Mouse (Mus musculus): ENCODE data around the gene Unc93a. TPM values are rescaled to one million over a fixed set of nuclear protein-coding genes. Genes with fewer than 3 reads are reported as not detected.
"Not testable (repeated sequence)": the region's sequence is repeated elsewhere in the genome, so short reads cannot be mapped to it uniquely, and the experiment has no call there.

Unc93a gene
- polyA plus RNA-seq, 1 experiment from 2014 or later, result not detected

DNA sequence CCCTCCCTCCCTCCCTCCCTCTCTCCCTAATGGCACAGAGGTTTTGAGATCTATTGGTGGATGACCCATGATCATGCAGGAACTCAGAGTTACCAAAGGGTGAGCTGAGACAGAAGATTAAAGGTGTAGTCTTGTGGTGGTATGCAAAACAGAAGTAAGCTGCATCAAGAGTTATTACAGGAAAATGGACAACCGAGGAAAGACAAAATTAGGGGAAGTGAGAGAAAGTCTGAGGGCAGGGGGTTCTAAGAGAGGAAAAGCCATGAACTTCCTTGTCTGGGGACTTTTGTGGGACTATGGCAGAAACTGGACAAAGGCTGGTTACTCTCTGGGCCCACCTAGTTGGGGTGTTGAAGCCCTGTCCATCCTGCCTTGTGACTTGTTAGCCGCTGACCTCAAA is 11.1 kb upstream of the Unc93a start:
- not testable (repeated sequence) for H3K4me2 ChIP-seq (replicated peaks; ENCODE audit: low read depth, low read length); ATAC-seq (ENCODE audit: insufficient number of reproducible peaks, insufficient read depth, low FRiP score, low read depth); H3K4me1 ChIP-seq (ENCODE audit: control insufficient read depth, insufficient read depth, low read length); H3K27me3 ChIP-seq (ENCODE audit: control insufficient read depth, insufficient read depth, low read length); H3K4me3 ChIP-seq (ENCODE audit: low read depth, low read length); H3K36me3 ChIP-seq (ENCODE audit: control insufficient read depth, insufficient read depth, low read length); H3K9me3 ChIP-seq (ENCODE audit: control insufficient read depth, low read depth, low read length); H3K9ac ChIP-seq (replicated peaks; ENCODE audit: low read depth, low read length); H3K27ac ChIP-seq (ENCODE audit: low read length)
- no CpG with 5 or more reads among the region's 2 CpGs for WGBS

- not testable (repeated sequence) for H3K4me1 ChIP-seq (ENCODE audit: control insufficient read depth, insufficient read depth, low read length); H3K9me3 ChIP-seq (ENCODE audit: control insufficient read depth, low read depth, low read length); H3K4me2 ChIP-seq (replicated peaks; ENCODE audit: low read depth, low read length); H3K27me3 ChIP-seq (ENCODE audit: control insufficient read depth, insufficient read depth, low read length); H3K27ac ChIP-seq (ENCODE audit: low read length); ATAC-seq (ENCODE audit: insufficient number of reproducible peaks, insufficient read depth, low FRiP score, low read depth); H3K36me3 ChIP-seq (ENCODE audit: control insufficient read depth, insufficient read depth, low read length); H3K4me3 ChIP-seq (ENCODE audit: low read depth, low read length); H3K9ac ChIP-seq (replicated peaks; ENCODE audit: low read depth, low read length)
- no CpG with 5 or more reads among the region's 6 CpGs for WGBS
These were observed 3.7 kb upstream of the Unc93a start for GRCm38 (mm10) chr17:13135356-13135755.

DNA sequence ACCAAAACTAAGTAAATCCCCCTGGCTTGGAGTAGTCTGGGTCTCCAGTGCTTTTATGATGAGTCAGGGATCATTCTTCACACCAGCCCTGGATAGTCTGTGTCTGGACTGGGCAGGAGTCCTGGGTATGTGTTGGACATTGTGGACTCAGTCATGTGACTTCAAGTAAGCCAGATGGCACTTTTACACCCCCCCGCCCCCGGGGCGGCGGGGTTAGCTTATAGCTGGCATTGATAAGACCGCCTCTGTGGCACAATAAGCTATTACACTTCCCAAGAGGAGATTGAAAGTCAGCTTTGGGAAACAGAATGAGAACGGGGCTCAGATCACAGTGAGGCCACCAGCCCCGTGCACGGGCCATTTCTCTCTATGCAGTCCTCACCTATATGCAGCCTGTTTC is 742 bp upstream of the Unc93a start:
- not testable (repeated sequence) for H3K36me3 ChIP-seq (ENCODE audit: control insufficient read depth, insufficient read depth, low read length); H3K4me1 ChIP-seq (ENCODE audit: control insufficient read depth, insufficient read depth, low read length); H3K9ac ChIP-seq (replicated peaks; ENCODE audit: low read depth, low read length); H3K27me3 ChIP-seq (ENCODE audit: control insufficient read depth, insufficient read depth, low read length); H3K4me3 ChIP-seq (ENCODE audit: low read depth, low read length); H3K27ac ChIP-seq (ENCODE audit: low read length); H3K9me3 ChIP-seq (ENCODE audit: control insufficient read depth, low read depth, low read length); H3K4me2 ChIP-seq (replicated peaks; ENCODE audit: low read depth, low read length); ATAC-seq (ENCODE audit: insufficient number of reproducible peaks, insufficient read depth, low FRiP score, low read depth)
- 86% methylated on average over 8 of the region's 8 CpGs for WGBS

GRCm38 (mm10) chr17:13129737-13130465 is 1.7 kb downstream of the Unc93a start:
- H3K27ac ChIP-seq (ENCODE audit: low read length); H3K4me1 ChIP-seq (ENCODE audit: control insufficient read depth, insufficient read depth, low read length); H3K27me3 ChIP-seq (ENCODE audit: control insufficient read depth, insufficient read depth, low read length); H3K4me2 ChIP-seq (replicated peaks; ENCODE audit: low read depth, low read length); ATAC-seq (ENCODE audit: insufficient number of reproducible peaks, insufficient read depth, low FRiP score, low read depth); H3K9me3 ChIP-seq (ENCODE audit: control insufficient read depth, low read depth, low read length); H3K36me3 ChIP-seq (ENCODE audit: control insufficient read depth, insufficient read depth, low read length); H3K9ac ChIP-seq (replicated peaks; ENCODE audit: low read depth, low read length); H3K4me3 ChIP-seq (ENCODE audit: low read depth, low read length): not testable (repeated sequence)
- WGBS, result 82% methylated on average over 9 of the region's 11 CpGs

DNA sequence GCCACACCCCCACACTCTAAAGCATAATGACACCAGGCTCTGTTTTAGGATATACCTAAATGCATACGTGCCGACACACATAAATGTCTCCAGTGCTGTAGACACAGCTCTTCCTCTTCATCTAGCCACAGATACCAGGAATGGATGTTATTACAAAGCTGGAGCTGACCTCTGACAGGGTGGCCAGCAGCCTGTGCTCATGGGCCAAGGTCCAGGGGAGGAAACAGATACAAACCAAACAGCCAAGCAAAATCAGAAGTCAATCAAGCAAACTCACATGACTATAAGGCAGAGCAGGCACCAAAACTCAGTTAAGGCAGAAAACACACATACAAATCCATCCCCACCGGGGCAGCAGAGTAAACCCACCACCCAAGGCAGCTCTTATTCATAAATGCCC is 2.3 kb downstream of the Unc93a start:
- no CpG with 5 or more reads among the region's 3 CpGs for WGBS
- not testable (repeated sequence) for H3K36me3 ChIP-seq (ENCODE audit: control insufficient read depth, insufficient read depth, low read length); ATAC-seq (ENCODE audit: insufficient number of reproducible peaks, insufficient read depth, low FRiP score, low read depth); H3K9me3 ChIP-seq (ENCODE audit: control insufficient read depth, low read depth, low read length); H3K27me3 ChIP-seq (ENCODE audit: control insufficient read depth, insufficient read depth, low read length); H3K27ac ChIP-seq (ENCODE audit: low read length); H3K9ac ChIP-seq (replicated peaks; ENCODE audit: low read depth, low read length); H3K4me2 ChIP-seq (replicated peaks; ENCODE audit: low read depth, low read length); H3K4me1 ChIP-seq (ENCODE audit: control insufficient read depth, insufficient read depth, low read length); H3K4me3 ChIP-seq (ENCODE audit: low read depth, low read length)

- not testable (repeated sequence) for H3K36me3 ChIP-seq (ENCODE audit: control insufficient read depth, insufficient read depth, low read length); H3K4me1 ChIP-seq (ENCODE audit: control insufficient read depth, insufficient read depth, low read length); H3K4me3 ChIP-seq (ENCODE audit: low read depth, low read length); H3K9me3 ChIP-seq (ENCODE audit: control insufficient read depth, low read depth, low read length); H3K27ac ChIP-seq (ENCODE audit: low read length); H3K27me3 ChIP-seq (ENCODE audit: control insufficient read depth, insufficient read depth, low read length); H3K4me2 ChIP-seq (replicated peaks; ENCODE audit: low read depth, low read length); H3K9ac ChIP-seq (replicated peaks; ENCODE audit: low read depth, low read length); ATAC-seq (ENCODE audit: insufficient number of reproducible peaks, insufficient read depth, low FRiP score, low read depth)
- WGBS, result 43% methylated on average over 2 of the region's 3 CpGs
These were observed 7.4 kb downstream of the Unc93a start for GRCm38 (mm10) chr17:13124241-13124640.

DNA sequence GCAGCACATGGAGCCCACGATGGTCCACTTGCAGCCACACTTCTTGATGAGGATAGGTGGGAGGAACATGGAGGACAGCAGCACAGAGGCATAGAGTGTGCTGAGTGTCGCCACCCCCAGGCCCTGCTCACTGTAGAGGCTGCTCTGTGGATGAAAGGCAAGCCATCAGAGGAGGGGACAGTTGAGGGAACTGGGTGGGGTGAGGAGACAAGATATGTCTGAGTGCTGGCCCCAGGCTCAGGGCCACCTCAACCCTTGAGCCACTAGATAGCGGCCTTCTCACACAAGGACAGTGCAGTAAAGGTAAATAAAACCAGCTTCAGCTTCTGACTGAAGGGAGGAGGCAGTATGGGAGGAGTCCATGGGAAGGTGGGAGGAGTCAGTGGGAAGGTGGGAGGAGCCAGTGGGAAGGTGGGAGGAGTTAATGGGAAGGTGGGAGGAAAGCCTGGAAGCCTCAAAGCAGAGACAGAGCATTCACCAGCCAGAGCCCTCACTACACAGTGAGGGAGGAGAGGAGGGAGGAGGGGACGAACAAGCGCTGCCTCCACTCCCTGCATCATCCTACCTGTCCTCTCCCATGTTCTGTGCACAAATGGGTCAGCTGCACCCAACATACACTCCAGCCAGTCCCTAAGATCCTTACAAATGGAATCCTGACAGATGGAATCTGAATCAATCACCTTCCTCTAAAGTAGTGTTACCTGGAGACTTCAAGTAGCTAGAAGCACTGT is 8.1 kb downstream of the Unc93a start:
- H3K36me3 ChIP-seq (ENCODE audit: control insufficient read depth, insufficient read depth, low read length); H3K27ac ChIP-seq (ENCODE audit: low read length); H3K9ac ChIP-seq (replicated peaks; ENCODE audit: low read depth, low read length); H3K9me3 ChIP-seq (ENCODE audit: control insufficient read depth, low read depth, low read length); H3K4me1 ChIP-seq (ENCODE audit: control insufficient read depth, insufficient read depth, low read length); H3K4me3 ChIP-seq (ENCODE audit: low read depth, low read length); H3K4me2 ChIP-seq (replicated peaks; ENCODE audit: low read depth, low read length); H3K27me3 ChIP-seq (ENCODE audit: control insufficient read depth, insufficient read depth, low read length): not testable (repeated sequence)
- WGBS, result 60% methylated on average over 2 of the region's 5 CpGs
- ATAC-seq (ENCODE audit: insufficient number of reproducible peaks, insufficient read depth, low FRiP score, low read depth), result peak; percentile 29

DNA sequence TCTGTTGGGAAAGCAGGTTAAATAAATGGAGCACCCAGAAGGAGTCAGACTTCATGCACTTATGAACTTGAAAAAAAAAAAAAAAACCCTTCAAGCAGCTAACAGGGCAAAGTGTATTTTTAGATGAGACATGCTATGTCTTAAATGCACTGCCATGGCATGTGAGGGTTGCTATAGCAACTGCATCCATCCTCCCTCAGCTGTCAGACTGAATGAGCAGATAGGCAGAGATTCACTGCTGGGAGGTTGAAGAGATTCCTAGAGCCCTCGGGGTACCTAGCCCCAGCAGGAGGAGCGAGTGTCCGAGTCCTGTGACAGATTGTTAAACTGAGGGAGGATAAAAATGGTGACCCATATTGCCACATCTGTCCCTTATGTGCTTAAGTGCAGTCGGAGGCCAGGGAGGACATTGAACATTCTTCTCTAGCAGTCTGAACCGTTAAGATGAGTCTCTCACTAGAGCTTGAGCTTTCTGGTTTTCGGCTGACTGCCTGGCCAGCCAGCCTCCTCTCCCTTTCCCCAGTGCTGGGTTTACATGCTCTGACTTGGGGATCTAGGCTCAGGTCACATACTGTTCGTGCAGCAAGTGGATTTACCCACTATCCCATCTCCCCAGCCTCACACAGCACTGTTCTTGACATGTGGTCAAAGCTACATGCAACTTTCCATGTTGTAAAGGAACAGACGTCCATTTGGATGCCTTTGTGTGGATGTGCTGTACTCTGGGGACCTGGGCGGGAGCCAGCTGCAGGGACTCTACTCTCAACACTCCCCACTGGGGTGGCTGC is 18.9 kb downstream of the Unc93a start:
- not testable (repeated sequence) for H3K4me1 ChIP-seq (ENCODE audit: control insufficient read depth, insufficient read depth, low read length); H3K27ac ChIP-seq (ENCODE audit: low read length); H3K36me3 ChIP-seq (ENCODE audit: control insufficient read depth, insufficient read depth, low read length); H3K9me3 ChIP-seq (ENCODE audit: control insufficient read depth, low read depth, low read length); H3K27me3 ChIP-seq (ENCODE audit: control insufficient read depth, insufficient read depth, low read length); H3K4me2 ChIP-seq (replicated peaks; ENCODE audit: low read depth, low read length); ATAC-seq (ENCODE audit: insufficient number of reproducible peaks, insufficient read depth, low FRiP score, low read depth); H3K9ac ChIP-seq (replicated peaks; ENCODE audit: low read depth, low read length); H3K4me3 ChIP-seq (ENCODE audit: low read depth, low read length)
- 45% methylated on average over 3 of the region's 9 CpGs for WGBS

All from stomach, embryonic 14.5 days (tissue).